Mouse (Mus musculus) spleen, adult 18-20 months (tissue): ENCODE measurements around the gene Top2b.

Source experiments
- DNase-seq, 2 experiments: peaks; one replicate each; pipeline ENCODE4 v3.0.0; 2022; ENCODE audit warnings: mixed read lengths in 2 of 2

Gene Top2b

GRCm38 (mm10) chr14:16364878-16365337, at the start of gene Top2b:
TSS of gene Top2b (plus strand) at chr14:16365179.
- DNase-seq = peak; percentile 95 to 96

GRCm38 (mm10) chr14:16316715-16317114, 48.3 kb upstream of the Top2b start:
- DNase-seq = no peak

- DNase-seq = no peak
These were observed 45.2 kb upstream of the Top2b start for GRCm38 (mm10) chr14:16319818-16320217.

GRCm38 (mm10) chr14:16324394-16324793, 40.6 kb upstream of the Top2b start:
- no peak for DNase-seq

- DNase-seq = no peak
These were observed 39.8 kb upstream of the Top2b start for GRCm38 (mm10) chr14:16325208-16325607.

- no peak for DNase-seq
These were observed 36.4 kb upstream of the Top2b start for GRCm38 (mm10) chr14:16328531-16328930.

GRCm38 (mm10) chr14:16328959-16329480, 36.0 kb upstream of the Top2b start:
- no peak for DNase-seq

GRCm38 (mm10) chr14:16329756-16330155, 35.2 kb upstream of the Top2b start:
- DNase-seq = no peak

- no peak for DNase-seq
These were observed 30.7 kb upstream of the Top2b start for GRCm38 (mm10) chr14:16334260-16334659.

- DNase-seq = no peak
These were observed 29.1 kb upstream of the Top2b start for GRCm38 (mm10) chr14:16335835-16336417.

- DNase-seq = no peak
These were observed 17.5 kb upstream of the Top2b start for GRCm38 (mm10) chr14:16347505-16347904.

GRCm38 (mm10) chr14:16359704-16360103, 5.3 kb upstream of the Top2b start:
- DNase-seq = no peak

GRCm38 (mm10) chr14:16364161-16364831, 683 bp upstream of the Top2b start:
- peak in 1 of 2 experiments; percentile 31 for DNase-seq

- peak; percentile 51 to 68 for DNase-seq
These were observed 589 bp downstream of the Top2b start for GRCm38 (mm10) chr14:16365362-16366173.

GRCm38 (mm10) chr14:16366174-16366889, 1.4 kb downstream of the Top2b start:
- DNase-seq = no peak

- DNase-seq = no peak
These were observed 2.0 kb downstream of the Top2b start for GRCm38 (mm10) chr14:16366986-16367385.

GRCm38 (mm10) chr14:16372761-16373160, 7.8 kb downstream of the Top2b start:
- no peak for DNase-seq

- DNase-seq = no peak
These were observed 8.2 kb downstream of the Top2b start for GRCm38 (mm10) chr14:16373190-16373589.

- no peak for DNase-seq
These were observed 15.1 kb downstream of the Top2b start for GRCm38 (mm10) chr14:16379917-16380570.

- DNase-seq = no peak
These were observed 19.8 kb downstream of the Top2b start for GRCm38 (mm10) chr14:16384783-16385182.

- DNase-seq = no peak
These were observed 40.2 kb downstream of the Top2b start for GRCm38 (mm10) chr14:16405187-16405586.

GRCm38 (mm10) chr14:16414163-16414562, 49.2 kb downstream of the Top2b start:
- DNase-seq = no peak
